Mouse (Mus musculus) megakaryocyte, embryonic 14.5 days (primary cell): Measurements from ENCODE around the gene Stk24.

Source experiments
- FLI1 ChIP-seq: IDR thresholded peaks from 2 replicates; pipeline ENCODE4 v1.6.1; 2012; ENCODE audit warnings: low read length, inconsistent platforms, mixed read lengths
- GATA1 ChIP-seq: IDR thresholded peaks from 3 replicates; pipeline ENCODE4 v1.6.1; 2012; ENCODE audit warnings: mixed read lengths, low read length, inconsistent platforms, borderline replicate concordance

- TF ChIP-seq FLI1 (no peak), GATA1 (no peak)
These were observed 141.1 kb downstream of the Stk24 start for GRCm38 (mm10) chr14:121238727-121239126.
